Mouse (Mus musculus): ENCODE measurements around the gene Erv3. TPM values are rescaled to one million over a fixed set of nuclear protein-coding genes. Genes with fewer than 3 reads are reported as not detected.

Erv3 gene
- not detected in 2 replicates for polyA plus RNA-seq (2014; fragmentation: Nextera tagmentation; extraction: Ambion mirVana)

DNA sequence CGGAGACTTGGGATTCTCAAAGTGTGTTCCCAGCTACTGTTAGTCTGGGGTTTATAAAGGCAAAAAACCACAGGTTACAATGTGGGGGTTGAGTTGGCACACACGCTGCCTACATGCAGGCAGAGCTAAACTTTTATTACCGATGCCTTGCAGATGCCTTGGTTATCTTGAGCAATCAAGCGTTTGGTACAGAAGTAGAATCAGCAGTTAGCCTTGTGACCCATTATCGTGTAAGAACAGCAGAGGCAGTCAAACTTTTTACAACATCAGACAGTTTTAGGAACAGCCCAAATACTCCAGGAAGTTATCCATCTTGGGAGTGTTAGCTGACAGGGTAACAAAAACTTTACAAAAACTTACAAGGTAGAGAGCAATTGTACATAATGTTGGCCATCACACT, at the start of gene Erv3:
Gene Erv3, minus strand, starts transcription at position 27 of the 400 bp plus-strand sequence.
- WGBS = 94% methylated on average over 5 of the region's 5 CpGs

DNA sequence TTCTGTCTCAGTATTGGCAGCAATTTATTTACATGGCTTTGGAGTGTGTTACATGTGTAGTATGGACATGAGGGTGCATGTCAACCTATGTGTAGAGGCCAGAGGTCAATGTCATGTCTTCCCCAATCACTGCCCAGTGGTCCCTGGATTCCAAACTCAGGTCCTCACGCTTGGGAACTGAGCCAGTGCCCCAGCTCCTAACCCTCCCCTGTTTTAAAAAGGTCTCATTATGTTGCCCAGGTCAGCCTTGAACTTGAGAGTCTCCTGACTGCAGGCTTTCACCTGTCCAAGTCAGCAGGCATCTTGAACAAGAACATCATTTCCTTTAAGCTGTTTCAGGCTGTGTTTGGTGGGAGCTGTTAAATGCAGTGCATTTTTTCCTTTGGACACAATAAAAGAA, 49.4 kb upstream of the Erv3 start:
- H3K27me3 ChIP-seq (replicated peaks; ENCODE audit: control insufficient read depth, insufficient read depth, low read length) = no peaks in the 10 kb centered on the region
- ATAC-seq = no peak
- H3K4me2 ChIP-seq (ENCODE audit: low read length) = peak overlapping the region; percentile 75; the same call in 1 of the 2 replicates
- no peak overlapping the region for H3K27ac ChIP-seq (ENCODE audit: low read depth, low read length)
- no peaks in the 10 kb centered on the region for H3K9me3 ChIP-seq (replicated peaks; ENCODE audit: control insufficient read depth, low read length)
- no peak overlapping the region for H3K4me3 ChIP-seq (ENCODE audit: low read depth, low read length)
- DNase-seq (ENCODE audit: low spot score) = no peak
- H3K36me3 ChIP-seq (ENCODE audit: control insufficient read depth, insufficient read depth, low read length) = 0 out of 2 replicates have a peak, but pooled peaks cover 5% of the 10 kb centered on the region
- H3K9ac ChIP-seq (ENCODE audit: low read length) = no peak overlapping the region
- H3K4me1 ChIP-seq (ENCODE audit: control insufficient read depth, insufficient read depth, low read length) = peaks cover 22% of the 10 kb centered on the region
- 97% methylated on average over 1 of the region's 1 CpGs for WGBS

More for the DNA sequence above, at the start of gene Erv3:
- Histone ChIP-seq H3K36me3 (ENCODE audit: control insufficient read depth, insufficient read depth, low read length) (no peaks in the 10 kb centered on the region), H3K9me3 (replicated peaks; ENCODE audit: control insufficient read depth, low read length) (no peaks in the 10 kb centered on the region), H3K4me3 (ENCODE audit: low read depth, low read length) (no peak within 1 kb of the TSS), H3K9ac (ENCODE audit: low read length) (no peak within 1 kb of the TSS), H3K27me3 (replicated peaks; ENCODE audit: control insufficient read depth, insufficient read depth, low read length) (no peaks in the 10 kb centered on the region), H3K27ac (ENCODE audit: low read depth, low read length) (no peak within 1 kb of the TSS), H3K4me2 (ENCODE audit: low read length) (no peak within 1 kb of the TSS), H3K4me1 (ENCODE audit: control insufficient read depth, insufficient read depth, low read length) (no peaks in the 10 kb centered on the region; the same call in 1 of the 2 replicates)
- ATAC-seq = no peak
- DNase-seq (ENCODE audit: low spot score) = no peak

DNA sequence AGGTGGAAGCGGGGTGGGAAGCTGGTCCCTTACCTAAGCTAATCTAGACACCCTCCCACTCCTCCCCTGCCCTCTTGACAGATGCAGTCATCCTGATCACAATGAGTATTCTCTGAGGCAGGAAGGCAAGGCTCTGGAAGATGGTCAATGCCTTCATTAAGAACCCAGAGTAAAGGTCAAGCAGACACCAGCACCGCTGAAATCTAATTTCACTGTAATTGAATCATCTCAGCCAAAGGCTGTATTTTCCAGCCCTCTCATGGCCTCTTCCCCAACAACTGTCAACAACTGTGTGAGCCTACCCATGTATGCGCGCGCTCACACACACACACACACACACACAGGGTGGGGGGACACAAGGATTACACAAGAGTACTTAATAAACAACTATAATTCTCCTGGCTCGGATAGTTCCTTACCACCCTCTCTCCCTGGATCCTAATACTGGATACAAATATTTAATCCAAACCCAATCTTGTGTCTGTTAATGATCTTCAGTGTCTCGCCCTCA, 48.9 kb upstream of the Erv3 start:
- Histone ChIP-seq H3K36me3 (ENCODE audit: control insufficient read depth, insufficient read depth, low read length) (0 out of 2 replicates have a peak, but pooled peaks cover under 1% of the 10 kb centered on the region), H3K4me1 (ENCODE audit: control insufficient read depth, insufficient read depth, low read length) (peaks cover 18% of the 10 kb centered on the region), H3K9ac (ENCODE audit: low read length) (no peak overlapping the region), H3K4me3 (ENCODE audit: low read depth, low read length) (no peak overlapping the region), H3K4me2 (ENCODE audit: low read length) (no peak overlapping the region), H3K27me3 (replicated peaks; ENCODE audit: control insufficient read depth, insufficient read depth, low read length) (no peaks in the 10 kb centered on the region), H3K9me3 (replicated peaks; ENCODE audit: control insufficient read depth, low read length) (no peaks in the 10 kb centered on the region), H3K27ac (ENCODE audit: low read depth, low read length) (no peak overlapping the region)
- ATAC-seq (no peak), DNase-seq (ENCODE audit: low spot score) (no peak)
- WGBS = 89% methylated on average over 7 of the region's 7 CpGs

- Histone ChIP-seq H3K4me1 (ENCODE audit: control insufficient read depth, insufficient read depth, low read length) (peaks cover 17% of the 10 kb centered on the region), H3K4me3 (ENCODE audit: low read depth, low read length) (no peak overlapping the region), H3K27ac (ENCODE audit: low read depth, low read length) (no peak overlapping the region), H3K9me3 (replicated peaks; ENCODE audit: control insufficient read depth, low read length) (no peaks in the 10 kb centered on the region), H3K27me3 (replicated peaks; ENCODE audit: control insufficient read depth, insufficient read depth, low read length) (no peaks in the 10 kb centered on the region), H3K9ac (ENCODE audit: low read length) (no peak overlapping the region), H3K36me3 (ENCODE audit: control insufficient read depth, insufficient read depth, low read length) (no peaks in the 10 kb centered on the region), H3K4me2 (ENCODE audit: low read length) (no peak overlapping the region)
- 86% methylated on average over 5 of the region's 5 CpGs for WGBS
- ATAC-seq (no peak), DNase-seq (ENCODE audit: low spot score) (no peak)
Observed at GRCm38 (mm10) chr2:131907311-131907710, 47.8 kb upstream of the Erv3 start.

DNA sequence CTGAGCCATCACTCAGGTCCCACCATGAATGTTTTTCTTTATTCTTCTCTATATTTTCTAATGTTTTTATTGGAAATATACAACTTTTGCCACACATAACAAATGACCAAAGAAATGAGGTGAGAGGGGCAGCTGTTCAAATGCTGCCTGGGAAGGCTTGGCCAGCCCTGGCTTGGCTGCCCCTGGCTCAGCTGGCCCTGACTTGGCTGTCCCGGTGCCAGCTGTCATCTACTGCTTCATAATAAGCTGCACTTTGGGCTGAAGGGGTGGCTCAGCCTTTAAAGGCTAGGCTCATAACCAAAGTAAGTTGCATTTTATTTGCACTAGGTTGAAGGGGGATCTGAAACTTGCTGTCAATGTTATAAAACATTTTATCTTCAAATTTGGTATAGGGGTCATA, 47.3 kb upstream of the Erv3 start:
- DNase-seq (ENCODE audit: low spot score) (no peak), ATAC-seq (no peak)
- Histone ChIP-seq H3K9me3 (replicated peaks; ENCODE audit: control insufficient read depth, low read length) (no peaks in the 10 kb centered on the region), H3K36me3 (ENCODE audit: control insufficient read depth, insufficient read depth, low read length) (no peaks in the 10 kb centered on the region), H3K27ac (ENCODE audit: low read depth, low read length) (no peak overlapping the region), H3K9ac (ENCODE audit: low read length) (no peak overlapping the region), H3K4me1 (ENCODE audit: control insufficient read depth, insufficient read depth, low read length) (peaks cover 15% of the 10 kb centered on the region), H3K27me3 (replicated peaks; ENCODE audit: control insufficient read depth, insufficient read depth, low read length) (no peaks in the 10 kb centered on the region), H3K4me3 (ENCODE audit: low read depth, low read length) (no peak overlapping the region), H3K4me2 (ENCODE audit: low read length) (no peak overlapping the region)
- WGBS = 89% methylated on average over 1 of the region's 1 CpGs

DNA sequence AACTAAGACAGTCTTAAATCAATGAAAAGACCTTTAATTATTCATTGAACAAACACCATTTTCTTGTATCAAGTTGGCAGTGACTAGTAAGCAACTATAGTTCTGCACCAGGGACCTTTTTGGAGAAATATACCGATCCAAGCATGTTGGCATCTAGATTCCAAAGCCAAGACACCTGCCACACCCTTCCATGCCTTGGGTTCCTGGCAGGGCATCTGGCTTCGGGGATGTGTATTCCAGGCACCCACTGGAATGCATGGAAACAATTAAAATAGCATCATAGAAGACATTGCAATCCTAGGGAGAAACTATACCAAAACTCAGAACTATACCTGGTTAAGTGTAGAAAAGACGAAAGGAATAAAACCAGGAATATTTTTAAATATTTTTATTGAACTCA, 46.7 kb upstream of the Erv3 start:
- no peak for DNase-seq (ENCODE audit: low spot score)
- 86% methylated on average over 3 of the region's 3 CpGs for WGBS
- H3K4me2 ChIP-seq (ENCODE audit: low read length) = no peak overlapping the region
- H3K27me3 ChIP-seq (replicated peaks; ENCODE audit: control insufficient read depth, insufficient read depth, low read length) = no peaks in the 10 kb centered on the region
- H3K27ac ChIP-seq (ENCODE audit: low read depth, low read length) = no peak overlapping the region
- H3K36me3 ChIP-seq (ENCODE audit: control insufficient read depth, insufficient read depth, low read length) = no peaks in the 10 kb centered on the region
- H3K4me3 ChIP-seq (ENCODE audit: low read depth, low read length) = no peak overlapping the region
- H3K9me3 ChIP-seq (replicated peaks; ENCODE audit: control insufficient read depth, low read length) = no peaks in the 10 kb centered on the region
- H3K9ac ChIP-seq (ENCODE audit: low read length) = no peak overlapping the region
- H3K4me1 ChIP-seq (ENCODE audit: control insufficient read depth, insufficient read depth, low read length) = peaks cover 9% of the 10 kb centered on the region
- ATAC-seq = no peak

DNA sequence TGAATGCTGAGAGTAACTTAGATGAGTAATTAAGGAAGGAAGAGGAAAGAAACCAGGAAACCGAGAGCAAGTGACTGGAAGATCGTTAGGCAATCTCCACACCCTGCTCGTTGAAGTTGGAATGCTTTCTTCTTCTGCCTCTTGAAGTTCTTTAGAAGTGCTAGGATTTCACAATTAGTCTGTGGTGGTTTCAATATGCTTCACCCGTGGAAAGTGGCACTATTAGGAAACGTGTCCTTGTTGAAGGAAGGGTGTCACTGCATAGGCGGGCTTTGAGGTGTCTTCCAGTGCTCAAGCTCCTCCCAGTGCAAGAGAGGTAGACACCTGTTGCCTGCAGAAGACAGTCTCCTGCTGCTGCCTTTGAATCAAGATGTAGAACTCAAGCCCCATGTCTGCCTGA, 46.2 kb upstream of the Erv3 start:
- Histone ChIP-seq H3K9ac (ENCODE audit: low read length) (no peak overlapping the region), H3K4me3 (ENCODE audit: low read depth, low read length) (no peak overlapping the region), H3K4me1 (ENCODE audit: control insufficient read depth, insufficient read depth, low read length) (peaks cover 4% of the 10 kb centered on the region; the same call in 1 of the 2 replicates), H3K27me3 (replicated peaks; ENCODE audit: control insufficient read depth, insufficient read depth, low read length) (no peaks in the 10 kb centered on the region), H3K36me3 (ENCODE audit: control insufficient read depth, insufficient read depth, low read length) (no peaks in the 10 kb centered on the region), H3K27ac (ENCODE audit: low read depth, low read length) (no peak overlapping the region), H3K4me2 (ENCODE audit: low read length) (no peak overlapping the region), H3K9me3 (replicated peaks; ENCODE audit: control insufficient read depth, low read length) (no peaks in the 10 kb centered on the region)
- no peak for DNase-seq (ENCODE audit: low spot score)
- 43% methylated on average over 6 of the region's 6 CpGs for WGBS
- no peak for ATAC-seq

- Histone ChIP-seq H3K9ac (ENCODE audit: low read length) (no peak overlapping the region), H3K4me2 (ENCODE audit: low read length) (no peak overlapping the region), H3K36me3 (ENCODE audit: control insufficient read depth, insufficient read depth, low read length) (no peaks in the 10 kb centered on the region), H3K4me3 (ENCODE audit: low read depth, low read length) (no peak overlapping the region), H3K9me3 (replicated peaks; ENCODE audit: control insufficient read depth, low read length) (no peaks in the 10 kb centered on the region), H3K27ac (ENCODE audit: low read depth, low read length) (no peak overlapping the region), H3K4me1 (ENCODE audit: control insufficient read depth, insufficient read depth, low read length) (peaks cover 3% of the 10 kb centered on the region; the same call in 1 of the 2 replicates), H3K27me3 (replicated peaks; ENCODE audit: control insufficient read depth, insufficient read depth, low read length) (no peaks in the 10 kb centered on the region)
- ATAC-seq (no peak), DNase-seq (ENCODE audit: low spot score) (no peak)
- 56% methylated on average over 5 of the region's 5 CpGs for WGBS
Observed at GRCm38 (mm10) chr2:131905025-131905424, 45.5 kb upstream of the Erv3 start.

DNA sequence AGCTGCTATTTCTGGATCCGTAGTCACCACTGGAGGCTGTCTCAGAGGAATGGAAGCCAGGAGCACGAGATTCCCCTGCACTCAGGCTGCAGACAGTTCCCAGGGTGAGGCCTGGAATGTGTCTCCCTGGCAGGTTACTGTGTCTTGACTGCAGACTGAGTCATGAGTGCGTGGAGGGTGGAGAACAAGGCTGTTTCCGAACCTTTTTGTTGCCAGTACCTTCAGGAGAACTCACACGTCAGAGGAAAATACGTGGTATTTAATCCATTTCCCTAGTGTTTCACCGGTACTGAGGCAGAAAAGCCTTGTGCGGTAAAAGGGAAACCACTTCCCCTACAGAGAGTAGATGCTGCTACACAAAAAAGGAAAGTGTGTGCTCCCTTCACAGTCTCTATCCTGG, 43.3 kb upstream of the Erv3 start:
- H3K4me2 ChIP-seq (ENCODE audit: low read length) = no peak overlapping the region
- ATAC-seq = no peak
- H3K9ac ChIP-seq (ENCODE audit: low read length) = no peak overlapping the region
- 66% methylated on average over 8 of the region's 8 CpGs for WGBS
- no peaks in the 10 kb centered on the region for H3K4me1 ChIP-seq (ENCODE audit: control insufficient read depth, insufficient read depth, low read length)
- DNase-seq (ENCODE audit: low spot score) = no peak
- H3K27me3 ChIP-seq (replicated peaks; ENCODE audit: control insufficient read depth, insufficient read depth, low read length) = 0 out of 2 replicates have a peak, but pooled peaks cover 3% of the 10 kb centered on the region
- H3K9me3 ChIP-seq (replicated peaks; ENCODE audit: control insufficient read depth, low read length) = no peaks in the 10 kb centered on the region
- H3K27ac ChIP-seq (ENCODE audit: low read depth, low read length) = no peak overlapping the region
- H3K4me3 ChIP-seq (ENCODE audit: low read depth, low read length) = no peak overlapping the region
- H3K36me3 ChIP-seq (ENCODE audit: control insufficient read depth, insufficient read depth, low read length) = no peaks in the 10 kb centered on the region
